In the genomic region with DNA sequence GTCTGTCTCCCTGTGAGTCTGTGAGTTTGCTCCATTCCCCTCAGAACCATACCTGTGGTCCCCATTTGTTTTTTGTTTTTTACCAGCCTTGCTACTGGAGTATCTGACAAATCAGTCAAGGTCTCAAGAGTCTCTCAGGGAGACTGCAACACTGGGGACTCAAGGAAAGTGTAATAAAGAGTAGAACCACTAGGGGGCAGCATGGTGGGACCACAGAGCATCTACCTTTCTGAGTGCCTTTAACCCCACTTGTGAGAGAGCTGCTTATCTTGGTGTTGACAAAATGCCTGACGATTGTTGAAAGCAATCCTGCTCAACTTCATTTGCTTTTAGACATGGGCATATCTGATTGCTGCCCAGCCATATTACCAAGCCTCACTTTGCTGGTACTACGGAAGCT, we compare ENCODE assay signal across 10 mouse cellular contexts. TPM values are rescaled to one million over a fixed set of nuclear protein-coding genes. Genes with fewer than 3 reads are reported as not detected.
DNase-seq lines count a peak whose midpoint lies in the region.
"Had no signal": no experiment of that assay in that cellular context is flagged by ENCODE, and none has a peak within 500 bp of the region (broad histone marks: within the 10 kb centered on the region; RNA-seq: fewer than 3 reads in every experiment).

No protein-coding gene starts in this region.

- intact Hi-C loops in heart, postnatal 10 days (cut with DNase I), result no loop called here

- H3K9me3 ChIP-seq in heart, embryonic 10.5 days, result no peaks in the 10 kb centered on the region

- 34% methylated on average over 2 of the region's 2 CpGs for WGBS in heart, embryonic 10.5 days

- no peaks in the 10 kb centered on the region for H3K27me3 ChIP-seq in heart, embryonic 10.5 days (ENCODE audit: insufficient read depth, poor library complexity, severe bottlenecking)

- H3K4me1 ChIP-seq in heart, embryonic 10.5 days, result no peaks in the 10 kb centered on the region

- no peak overlapping the region for H3K4me3 ChIP-seq in heart, embryonic 10.5 days

- H3K27ac ChIP-seq in heart, embryonic 10.5 days, result no peak overlapping the region

- DNase-seq in heart, postnatal 10 days, result peak; percentile 2 to 33
- no peak for DNase-seq in heart, embryonic 10.5 days (ENCODE audit: low spot score)
- peak; percentile 81 for DNase-seq in CD4-positive, CD25-positive, alpha-beta regulatory T cell, adult 2 months (ENCODE audit: low read depth, low spot score)
- DNase-seq in T-cell, adult 2 months (ENCODE audit: low spot score), result peak; percentile 62
- DNase-seq in embryo, embryonic 11 days, result peak; percentile 57
- peak; percentile 15 for DNase-seq in layer of hippocampus, adult 9-11 months
- DNase-seq in retina, adult 2 months (ENCODE audit: low read depth, low spot score), result peak; percentile 20
- DNase-seq in adipocyte (ENCODE audit: low spot score), result no peak

- no peaks in the 10 kb centered on the region for H3K36me3 ChIP-seq in heart, embryonic 10.5 days

RNA-seq across cellular contexts. Expression of gene Cpb2, which starts 12.3 kb away (rescaled TPM):
- total RNA-seq in heart, postnatal 10 days (2021), result not detected
- 0.22 and 5.8 TPM in 2 replicates for polyA plus RNA-seq in heart, embryonic 10.5 days (2016; fragmentation: Nextera tagmentation; extraction: Ambion mirVana)
- total RNA-seq: layer of hippocampus, postnatal 36 days had no signal
- polyA plus RNA-seq: embryonic facial prominence, embryonic 14.5 days had no signal

RNA-seq across cellular contexts. Expression of gene Zc3h13, which starts 54.3 kb away (rescaled TPM):
- 10 to 100 TPM; 23.6 to 25.4 TPM for total RNA-seq in heart, postnatal 10 days (2021)
- polyA plus RNA-seq in heart, embryonic 10.5 days (2016; fragmentation: Nextera tagmentation; extraction: Ambion mirVana), result 25.3 and 26.2 TPM in 2 replicates

Comparison
In these comparisons a context has a peak if more than half of its experiments do, and no peak if none do; other contexts are left out.
1. DNase-seq: peak in heart, postnatal 10 days (2 of 2), CD4-positive, CD25-positive, alpha-beta regulatory T cell, adult 2 months (single experiment), T-cell, adult 2 months (single experiment), embryo, embryonic 11 days (single experiment), layer of hippocampus, adult 9-11 months (single experiment) and retina, adult 2 months (single experiment); none in heart, embryonic 10.5 days (single experiment) and adipocyte (single experiment).